Mouse (Mus musculus) effector memory CD4-positive, alpha-beta T cell, adult 5 months (primary cell): ENCODE measurements around the gene Tek. TPM values are rescaled to one million over a fixed set of nuclear protein-coding genes. Genes with fewer than 3 reads are reported as not detected.

Experiments used
- polyA plus RNA-seq: library from polyadenylated mRNA; unstranded; fragments of 100-300 nt; shearing (Covaris generic); gene quantifications from one replicate; pipeline ENCODE4 v1.2.1, GENCODE M21; 2017

Gene Tek
- not detected for polyA plus RNA-seq

GRCm38 (mm10) chr4:94738838-94739731 is at the start of gene Tek:
Gene Tek (plus strand): TSS chr4:94739289.

Other genes starting within 250 kb of the Tek start
- not detected for gene Gm10306, start 182.7 kb upstream of the Tek start, polyA plus RNA-seq
- gene Caap1, start 182.5 kb upstream of the Tek start, polyA plus RNA-seq, result 23.3 TPM
- 67.7 TPM for gene Plaa, start 136.0 kb upstream of the Tek start, polyA plus RNA-seq
- gene Ift74, start 124.8 kb upstream of the Tek start, polyA plus RNA-seq, result 2.6 TPM
- not detected for gene Lrrc19, start 89.1 kb upstream of the Tek start, polyA plus RNA-seq
- gene Eqtn, start 189.6 kb downstream of the Tek start, polyA plus RNA-seq, result not detected
- 63.9 TPM for gene Mysm1, start 239.8 kb downstream of the Tek start, polyA plus RNA-seq